Mouse (Mus musculus) layer of hippocampus, adult 9-11 months (tissue): Measurements from ENCODE around the gene Zswim8.

Experiments
- DNase-seq: peaks from one replicate; pipeline ENCODE4 v3.0.0; 2022

Gene Zswim8

GRCm38 (mm10) chr14:20733041-20733951 is 25.9 kb downstream of the Zswim8 start:
- no peak for DNase-seq

- DNase-seq = peak; percentile 85
Observed at GRCm38 (mm10) chr14:20733952-20734774, 26.8 kb downstream of the Zswim8 start, which contains the start of gene Ndst2. Ndst2 (minus strand) TSS chr14:20734562.

- DNase-seq = no peak
Observed at GRCm38 (mm10) chr14:20735052-20735451, 27.7 kb downstream of the Zswim8 start.

- no peak for DNase-seq
Observed at GRCm38 (mm10) chr14:20735892-20736390, 28.6 kb downstream of the Zswim8 start.

- DNase-seq = no peak
Observed at GRCm38 (mm10) chr14:20737306-20737705, 30.0 kb downstream of the Zswim8 start.

- DNase-seq = no peak
Observed at GRCm38 (mm10) chr14:20738511-20738910, 31.2 kb downstream of the Zswim8 start.

GRCm38 (mm10) chr14:20741301-20741700 is 33.9 kb downstream of the Zswim8 start:
- DNase-seq = no peak

- DNase-seq = no peak
Observed at GRCm38 (mm10) chr14:20743614-20744013, 36.3 kb downstream of the Zswim8 start.

- DNase-seq = no peak
Observed at GRCm38 (mm10) chr14:20746935-20747334, 39.6 kb downstream of the Zswim8 start.

- no peak for DNase-seq
Observed at GRCm38 (mm10) chr14:20748388-20748787, 41.0 kb downstream of the Zswim8 start.

GRCm38 (mm10) chr14:20749494-20750051 is 42.2 kb downstream of the Zswim8 start:
- no peak for DNase-seq

GRCm38 (mm10) chr14:20750503-20750902 is 43.2 kb downstream of the Zswim8 start:
- no peak for DNase-seq

- DNase-seq = no peak
Observed at GRCm38 (mm10) chr14:20753792-20754191, 46.4 kb downstream of the Zswim8 start.

- DNase-seq = no peak
Observed at GRCm38 (mm10) chr14:20757370-20757907, 50.1 kb downstream of the Zswim8 start.

GRCm38 (mm10) chr14:20758768-20759435 is 51.5 kb downstream of the Zswim8 start:
- DNase-seq = no peak

- no peak for DNase-seq
Observed at GRCm38 (mm10) chr14:20764942-20765341, 57.6 kb downstream of the Zswim8 start.

GRCm38 (mm10) chr14:20765642-20766258 is 58.4 kb downstream of the Zswim8 start:
- DNase-seq = peak; percentile 88

GRCm38 (mm10) chr14:20767936-20768335 is 60.6 kb downstream of the Zswim8 start:
- DNase-seq = no peak

GRCm38 (mm10) chr14:20768581-20768980 is 61.2 kb downstream of the Zswim8 start:
- DNase-seq = no peak

- DNase-seq = no peak
Observed at GRCm38 (mm10) chr14:20771941-20772340, 64.6 kb downstream of the Zswim8 start.

GRCm38 (mm10) chr14:20772808-20773207 is 65.5 kb downstream of the Zswim8 start:
- no peak for DNase-seq
